Mouse (Mus musculus) lung, adult 2 months (tissue): ENCODE measurements around the gene Gm3043. TPM values are rescaled to one million over a fixed set of nuclear protein-coding genes. Genes with fewer than 3 reads are reported as not detected.
"Not testable (repeated sequence)": the region's sequence is repeated elsewhere in the genome, so short reads cannot be mapped to it uniquely, and the experiment has no call there.

Source experiments
- DNase-seq: peaks from one replicate; pipeline ENCODE4 v3.0.0; 2022
- H3K4me1 ChIP-seq: fragments of 200-500 bp; 2 replicates; pipeline ENCODE4 v1.6.1; 2011; ENCODE audit warnings: low read length; ENCODE audit not compliant: control insufficient read depth, insufficient read depth
- H3K4me3 ChIP-seq: fragments of 200-500 bp; replicated peaks from 2 replicates; pipeline ENCODE3; 2011; ENCODE audit warnings: low read depth, mild to moderate bottlenecking, control low read depth, low read length; ENCODE audit errors: extremely low read depth
- WGBS: fragments of 180-500 bp; shearing (Covaris S2); methylation state at CpG from one replicate; pipeline ENCODE4 v1.1.7; 2018; 5-methylcytosine and 5-hydroxymethylcytosine counted together
- polyA plus RNA-seq: library from polyadenylated mRNA; depleted of rRNA; stranded (reverse); fragments of >200 nt; gene quantifications from 2 replicates; pipeline ENCODE4 v1.2.3, GENCODE M21; 2012; rRNA removed

Gene Gm3043
- not detected in 2 replicates for polyA plus RNA-seq

DNA sequence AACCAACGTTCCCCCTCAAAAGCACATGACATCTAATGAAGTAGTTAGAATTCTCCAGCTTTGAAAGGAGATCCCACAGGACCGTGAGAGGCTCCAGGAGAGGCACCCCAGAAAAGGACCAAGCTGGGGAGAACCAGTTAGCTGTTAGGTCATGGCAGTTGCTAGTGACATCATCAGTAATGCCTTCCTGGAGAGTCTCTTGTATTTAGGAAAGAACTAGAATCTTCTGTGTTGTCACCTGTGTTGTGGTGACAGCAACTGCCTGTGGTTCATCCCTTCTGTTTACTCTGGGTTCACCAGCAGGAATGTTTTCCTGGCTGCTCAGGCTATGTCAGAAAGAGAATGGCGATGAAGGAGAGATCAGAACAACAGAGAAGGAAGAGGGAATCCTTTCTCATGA lies at the start of gene Gm3043:
Gene Gm3043 (plus strand): TSS at position 301 of the 400 bp plus-strand sequence.
- not testable (repeated sequence) for H3K4me1 ChIP-seq, H3K4me3 ChIP-seq, DNase-seq
- WGBS = no CpG with 5 or more reads among the region's 3 CpGs

DNA sequence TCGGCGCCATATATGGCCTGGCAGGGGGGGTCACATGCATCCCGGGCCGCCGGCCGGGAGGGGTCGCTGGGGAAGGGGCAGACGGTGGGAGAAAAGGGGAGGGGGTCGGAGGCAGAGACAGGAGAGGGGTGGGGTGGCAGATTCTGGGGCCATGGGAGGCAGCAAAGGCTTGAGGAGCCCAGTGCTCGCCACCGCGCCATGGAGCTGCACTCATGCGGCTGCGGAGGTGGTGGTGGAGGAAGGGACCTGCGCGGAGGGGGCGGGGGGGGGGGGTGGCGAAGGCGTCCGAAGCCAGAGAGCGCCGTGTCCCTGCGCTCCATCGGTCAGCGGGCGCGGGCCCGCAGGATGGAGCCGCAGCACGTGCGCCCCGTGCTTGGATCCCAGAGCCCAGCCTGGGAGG lies 36.9 kb upstream of the Gm3043 start, which contains the start of gene Gm3020:
Gene Gm3020 (plus strand): TSS at position 301 of the 400 bp plus-strand sequence.
- H3K4me1 ChIP-seq, DNase-seq, H3K4me3 ChIP-seq: not testable (repeated sequence)
- no CpG with 5 or more reads among the region's 32 CpGs for WGBS

Other genes with a start within 250 kb of the Gm3043 start
- not detected in 2 replicates for gene Gm10408, start 239.4 kb upstream of the Gm3043 start, polyA plus RNA-seq
- gene Gm3012, start 54.3 kb upstream of the Gm3043 start, polyA plus RNA-seq = not detected in 2 replicates
- not detected in 2 replicates for gene Gm3020, start 36.8 kb upstream of the Gm3043 start, polyA plus RNA-seq
- 0.17 TPM in 1 of 2 replicates, not detected in the other for gene Gm3002, start 121.3 kb downstream of the Gm3043 start, polyA plus RNA-seq
- not detected in 2 replicates for gene Gm3033, start 157.5 kb downstream of the Gm3043 start, polyA plus RNA-seq
- not detected in 2 replicates for gene Gm2916, start 195.4 kb downstream of the Gm3043 start, polyA plus RNA-seq
- not detected in 2 replicates for gene Gm3029, start 243.0 kb downstream of the Gm3043 start, polyA plus RNA-seq